Mouse (Mus musculus): ENCODE measurements at regions not wholly inside any gene's neighbourhood (a gene's known extent, or its start where the extent isn't known, plus 50 kb on each side); places are given as distances from the start of the nearest gene placed in this dataset.

- Histone ChIP-seq H3K4me3 (ENCODE audit: insufficient read depth in 1 of 2, low read depth in 1 of 2, low read length in 2 of 2, poor library complexity in 1 of 2, severe bottlenecking in 1 of 2) (no peak overlapping the region), H3K27ac (ENCODE audit: insufficient read depth, low read depth, low read length, poor library complexity, severe bottlenecking) (no peak overlapping the region), H3K36me3 (ENCODE audit: control insufficient read depth, insufficient read depth, low read length, poor library complexity, severe bottlenecking) (no peaks in the 10 kb centered on the region), H3K9me3 (ENCODE audit: control insufficient read depth, insufficient read depth, low read depth, low read length) (no peaks in the 10 kb centered on the region), H3K4me1 (ENCODE audit: control insufficient read depth in 2 of 2, insufficient read depth in 2 of 2, low read length in 2 of 2, poor library complexity in 1 of 2) (no peaks in the 10 kb centered on the region), H3K9ac (ENCODE audit: insufficient read depth, low read depth, low read length, poor library complexity, severe bottlenecking) (no peak overlapping the region)
- in situ Hi-C loops (cut with MboI; ENCODE audit: low sequenced_read_pairs in 2 of 2, unreplicated experiment in 2 of 2) = no loop called here
- TF ChIP-seq ZC3H11A (IDR thresholded peaks at IDR 0.05; ENCODE audit: borderline replicate concordance, low read depth, low read length) (no peak), MAFK (IDR thresholded peaks at IDR 0.05; ENCODE audit: insufficient read depth, low read depth, low read length) (no peak), CHD2 (IDR thresholded peaks at IDR 0.05; ENCODE audit: low read depth, low read length) (no peak), ZNF384 (IDR thresholded peaks at IDR 0.05; ENCODE audit: low read depth, low read length) (no peak), HCFC1 (IDR thresholded peaks at IDR 0.05; ENCODE audit: borderline replicate concordance, insufficient read depth, low read length) (no peak)
- DNase-seq (ENCODE audit: low read depth, low spot score) = no peak
Measured at GRCm38 (mm10) chr14:106733825-106734224, 627.8 kb downstream of the Trim52 start.

- no peaks in the 10 kb centered on the region for H3K4me1 ChIP-seq (ENCODE audit: control insufficient read depth in 2 of 2, insufficient read depth in 2 of 2, low read length in 2 of 2, poor library complexity in 1 of 2)
- no peaks in the 10 kb centered on the region for H3K9me3 ChIP-seq (ENCODE audit: control insufficient read depth, insufficient read depth, low read depth, low read length)
- H3K27ac ChIP-seq (ENCODE audit: insufficient read depth, low read depth, low read length, poor library complexity, severe bottlenecking) = no peak overlapping the region
- no peak for TF ChIP-seq ZNF384 (IDR thresholded peaks at IDR 0.05; ENCODE audit: low read depth, low read length)
- TF ChIP-seq CHD2 (IDR thresholded peaks at IDR 0.05; ENCODE audit: low read depth, low read length) = no peak
- no peak for TF ChIP-seq ZC3H11A (IDR thresholded peaks at IDR 0.05; ENCODE audit: borderline replicate concordance, low read depth, low read length)
- no peak for TF ChIP-seq HCFC1 (IDR thresholded peaks at IDR 0.05; ENCODE audit: borderline replicate concordance, insufficient read depth, low read length)
- TF ChIP-seq MAFK (IDR thresholded peaks at IDR 0.05; ENCODE audit: insufficient read depth, low read depth, low read length) = no peak
- no peaks in the 10 kb centered on the region for H3K36me3 ChIP-seq (ENCODE audit: control insufficient read depth, insufficient read depth, low read length, poor library complexity, severe bottlenecking)
- H3K4me3 ChIP-seq (ENCODE audit: insufficient read depth in 1 of 2, low read depth in 1 of 2, low read length in 2 of 2, poor library complexity in 1 of 2, severe bottlenecking in 1 of 2) = no peak overlapping the region
- H3K9ac ChIP-seq (ENCODE audit: insufficient read depth, low read depth, low read length, poor library complexity, severe bottlenecking) = no peak overlapping the region
- no peak for DNase-seq (ENCODE audit: low read depth, low spot score)
- in situ Hi-C loops (cut with MboI; ENCODE audit: low sequenced_read_pairs in 2 of 2, unreplicated experiment in 2 of 2) = no loop called here
Measured at GRCm38 (mm10) chr14:106740857-106741256, 634.9 kb downstream of the Trim52 start.

GRCm38 (mm10) chr14:106760150-106760549, 654.2 kb downstream of the Trim52 start:
- Histone ChIP-seq H3K4me3 (ENCODE audit: insufficient read depth in 1 of 2, low read depth in 1 of 2, low read length in 2 of 2, poor library complexity in 1 of 2, severe bottlenecking in 1 of 2) (no peak overlapping the region), H3K4me1 (ENCODE audit: control insufficient read depth in 2 of 2, insufficient read depth in 2 of 2, low read length in 2 of 2, poor library complexity in 1 of 2) (no peaks in the 10 kb centered on the region), H3K36me3 (ENCODE audit: control insufficient read depth, insufficient read depth, low read length, poor library complexity, severe bottlenecking) (no peaks in the 10 kb centered on the region), H3K9ac (ENCODE audit: insufficient read depth, low read depth, low read length, poor library complexity, severe bottlenecking) (no peak overlapping the region), H3K27ac (ENCODE audit: insufficient read depth, low read depth, low read length, poor library complexity, severe bottlenecking) (no peak overlapping the region), H3K9me3 (ENCODE audit: control insufficient read depth, insufficient read depth, low read depth, low read length) (no peaks in the 10 kb centered on the region)
- TF ChIP-seq ZC3H11A (IDR thresholded peaks at IDR 0.05; ENCODE audit: borderline replicate concordance, low read depth, low read length) = no peak
- TF ChIP-seq MAFK (IDR thresholded peaks at IDR 0.05; ENCODE audit: insufficient read depth, low read depth, low read length) = no peak
- no peak for TF ChIP-seq ZNF384 (IDR thresholded peaks at IDR 0.05; ENCODE audit: low read depth, low read length)
- no peak for TF ChIP-seq HCFC1 (IDR thresholded peaks at IDR 0.05; ENCODE audit: borderline replicate concordance, insufficient read depth, low read length)
- no peak for TF ChIP-seq CHD2 (IDR thresholded peaks at IDR 0.05; ENCODE audit: low read depth, low read length)
- in situ Hi-C loops (cut with MboI; ENCODE audit: low sequenced_read_pairs in 2 of 2, unreplicated experiment in 2 of 2) = no loop called here
- DNase-seq (ENCODE audit: low read depth, low spot score) = no peak

DNA sequence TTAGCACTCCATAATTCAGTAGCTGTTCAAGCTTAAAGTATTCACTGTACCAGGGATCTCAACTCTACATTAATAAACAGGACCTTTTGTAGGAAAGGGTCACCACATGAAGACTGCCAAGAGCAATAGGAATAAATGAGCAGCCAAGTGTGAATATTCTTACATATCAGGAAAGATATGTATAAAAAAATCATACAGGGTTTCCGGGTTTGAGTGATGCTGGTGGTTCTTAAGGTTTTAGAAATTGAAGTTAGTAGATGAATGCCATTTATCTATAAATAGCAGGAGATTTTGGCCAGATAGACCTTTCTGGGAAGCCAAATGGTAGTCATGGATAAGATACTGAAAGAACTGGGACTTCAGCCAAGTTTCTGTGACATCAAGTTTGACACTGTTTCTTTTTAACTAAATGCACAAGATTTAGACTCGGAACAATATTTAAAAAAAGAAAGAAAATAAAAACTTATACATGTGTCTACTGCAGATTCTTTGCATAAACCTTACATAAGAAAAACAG, 657.1 kb downstream of the Trim52 start:
- Histone ChIP-seq H3K36me3 (ENCODE audit: control insufficient read depth, insufficient read depth, low read length, poor library complexity, severe bottlenecking) (no peaks in the 10 kb centered on the region), H3K27ac (ENCODE audit: insufficient read depth, low read depth, low read length, poor library complexity, severe bottlenecking) (no peak overlapping the region), H3K4me3 (ENCODE audit: insufficient read depth in 1 of 2, low read depth in 1 of 2, low read length in 2 of 2, poor library complexity in 1 of 2, severe bottlenecking in 1 of 2) (no peak overlapping the region), H3K9me3 (ENCODE audit: control insufficient read depth, insufficient read depth, low read depth, low read length) (no peaks in the 10 kb centered on the region), H3K4me1 (ENCODE audit: control insufficient read depth in 2 of 2, insufficient read depth in 2 of 2, low read length in 2 of 2, poor library complexity in 1 of 2) (no peaks in the 10 kb centered on the region; a peak in 1 of 4 replicates), H3K9ac (ENCODE audit: insufficient read depth, low read depth, low read length, poor library complexity, severe bottlenecking) (no peak overlapping the region)
- no peak for TF ChIP-seq CHD2 (IDR thresholded peaks at IDR 0.05; ENCODE audit: low read depth, low read length)
- no peak for TF ChIP-seq ZNF384 (IDR thresholded peaks at IDR 0.05; ENCODE audit: low read depth, low read length)
- no peak for TF ChIP-seq MAFK (IDR thresholded peaks at IDR 0.05; ENCODE audit: insufficient read depth, low read depth, low read length)
- TF ChIP-seq ZC3H11A (IDR thresholded peaks at IDR 0.05; ENCODE audit: borderline replicate concordance, low read depth, low read length) = no peak
- no peak for TF ChIP-seq HCFC1 (IDR thresholded peaks at IDR 0.05; ENCODE audit: borderline replicate concordance, insufficient read depth, low read length)
- in situ Hi-C loops (cut with MboI; ENCODE audit: low sequenced_read_pairs in 2 of 2, unreplicated experiment in 2 of 2) = no loop called here
- no peak for DNase-seq (ENCODE audit: low read depth, low spot score)

Measured in ES-E14 (cell line).